Mouse (Mus musculus) thymus, postnatal 0 days (tissue): Measurements from ENCODE around the gene Unc93a. TPM values are rescaled to one million over a fixed set of nuclear protein-coding genes. Genes with fewer than 3 reads are reported as not detected.
"Not testable (repeated sequence)": the region's sequence is repeated elsewhere in the genome, so short reads cannot be mapped to it uniquely, and the experiment has no call there.

Source experiments
- DNase-seq: peaks from one replicate; pipeline ENCODE4 v3.0.0-alpha.2; 2015; ENCODE audit warnings: low spot score
- polyA plus RNA-seq: library from polyadenylated mRNA; unstranded; fragments of >200 nt; fragmentation: Nextera tagmentation; extraction: Ambion mirVana; gene quantifications from 2 replicates; pipeline ENCODE4 v1.2.1, GENCODE M21; 2015

The Unc93a gene
- polyA plus RNA-seq, 1 experiment from 2014 or later, result 0.49 TPM

DNA sequence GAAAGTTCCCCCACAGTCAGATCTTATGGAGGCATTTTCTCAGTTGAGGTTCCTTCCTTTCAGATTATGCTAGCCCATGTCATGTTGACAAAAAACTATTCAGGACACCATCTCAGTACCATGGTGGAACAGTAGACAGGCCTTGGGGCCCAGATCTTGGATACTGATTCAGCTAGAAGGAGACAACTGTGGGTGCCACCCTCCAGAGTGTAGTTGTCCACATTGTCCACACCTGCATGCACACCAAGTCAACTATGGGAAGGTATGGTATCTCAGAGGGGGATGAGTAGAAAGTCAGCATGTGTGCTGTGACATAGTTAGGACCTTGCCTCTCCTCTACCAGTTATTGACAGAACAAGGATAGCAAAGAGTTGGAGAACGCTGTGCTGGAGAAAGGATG lies 40.1 kb downstream of the Unc93a start:
- not testable (repeated sequence) for DNase-seq

DNA sequence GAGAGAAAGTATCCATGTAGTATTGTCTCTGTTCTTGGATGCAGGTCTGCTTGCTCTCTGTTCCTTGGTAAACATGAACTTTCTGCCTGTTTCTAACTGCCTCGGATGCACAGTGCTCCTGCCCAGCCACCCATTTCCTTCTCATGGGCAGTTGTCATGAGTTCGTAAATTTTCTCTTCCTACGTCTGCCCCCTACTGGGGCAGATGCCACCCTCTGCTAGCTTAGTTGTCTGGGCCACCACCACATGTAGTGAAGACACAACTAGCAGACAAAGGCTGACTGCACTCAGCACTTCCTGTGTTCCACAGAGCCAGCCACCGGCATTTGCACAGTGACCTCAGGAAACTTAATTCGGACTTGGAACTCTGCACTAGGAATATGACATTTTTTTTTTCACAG lies 62.4 kb downstream of the Unc93a start:
- not testable (repeated sequence) for DNase-seq

DNA sequence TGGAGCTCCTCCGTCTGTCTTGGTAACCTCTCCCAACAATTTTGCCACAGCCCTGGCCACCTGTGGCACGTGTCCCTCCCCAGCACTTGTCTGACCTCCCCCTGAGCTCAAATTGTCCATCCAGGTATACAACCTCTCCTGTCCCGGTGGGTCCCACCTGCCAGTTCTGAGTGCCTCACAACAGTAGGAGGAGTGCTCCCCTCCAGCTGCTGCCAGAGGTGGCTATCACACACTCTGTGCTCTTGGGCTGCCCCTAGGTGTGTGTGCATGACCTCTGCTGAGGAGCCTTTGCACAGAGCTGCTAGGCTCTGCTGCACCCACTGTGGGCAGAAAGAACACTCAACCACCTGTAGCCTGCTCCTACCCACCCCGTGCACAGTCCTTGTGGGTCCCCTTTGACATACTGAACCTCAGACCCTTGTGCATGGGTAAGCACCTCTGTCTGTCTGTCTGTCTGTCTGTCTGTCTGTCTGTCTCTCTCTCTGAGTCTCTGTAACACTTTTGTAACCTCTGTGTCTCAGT lies 63.7 kb downstream of the Unc93a start:
- not testable (repeated sequence) for DNase-seq

DNA sequence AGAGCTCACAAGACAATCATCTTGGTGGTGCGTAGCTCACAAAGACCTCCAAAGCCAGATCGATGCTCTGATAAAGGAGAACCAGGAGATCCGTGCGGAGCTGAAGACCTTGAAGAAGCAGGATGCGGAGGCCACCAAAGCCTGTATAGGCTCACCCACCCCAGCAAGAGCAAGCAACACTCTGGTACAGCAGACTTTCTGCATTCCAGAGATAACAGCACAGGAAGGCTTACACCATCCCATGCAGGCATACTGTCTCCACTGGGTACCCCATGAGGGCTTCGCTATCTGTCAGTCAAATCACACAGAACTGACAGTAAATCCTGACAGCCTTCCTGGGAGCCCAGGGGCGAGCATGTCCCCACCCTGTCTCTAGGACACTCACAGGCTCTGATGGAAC lies 68.7 kb downstream of the Unc93a start:
- DNase-seq, result not testable (repeated sequence)

DNA sequence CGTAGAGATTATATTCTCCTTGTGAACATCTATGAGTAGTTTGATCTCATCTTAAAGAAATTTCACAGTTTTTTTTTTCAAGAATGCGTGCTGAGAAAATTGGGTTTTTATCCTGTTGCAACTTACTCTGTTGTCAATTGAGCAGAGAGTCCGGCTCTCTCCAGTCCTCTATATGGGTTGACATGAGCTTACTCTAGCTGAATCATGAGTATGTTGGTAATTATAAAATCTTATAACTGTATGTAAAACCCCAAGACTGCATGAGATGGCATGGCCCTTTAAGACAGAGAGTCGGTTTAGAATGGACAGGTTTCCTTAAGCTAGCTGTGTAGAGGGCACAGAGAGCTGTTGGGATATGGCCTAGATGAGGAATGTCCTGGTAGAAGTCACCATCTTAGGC lies 70.8 kb downstream of the Unc93a start, which contains the start of gene Tcp10b:
TSS of gene Tcp10b (plus strand) at position 301 of the 400 bp plus-strand sequence.
- DNase-seq, result not testable (repeated sequence)

Other genes with a start within 250 kb of the Unc93a start
- 1.7 and 2.0 TPM in 2 replicates for gene Pnldc1, start 221.6 kb downstream of the Unc93a start, polyA plus RNA-seq
- gene Tcp1, start 216.1 kb downstream of the Unc93a start, polyA plus RNA-seq, result 409 and 414 TPM in 2 replicates
- gene Mrpl18, start 215.5 kb downstream of the Unc93a start, polyA plus RNA-seq, result 218 and 237 TPM in 2 replicates
- 0.59 and 0.81 TPM in 2 replicates for gene Acat3, start 191.2 kb downstream of the Unc93a start, polyA plus RNA-seq
- 67.7 and 69.2 TPM in 2 replicates for gene Acat2, start 171.1 kb downstream of the Unc93a start, polyA plus RNA-seq
- 185 and 210 TPM in 2 replicates for gene Wtap, start 137.6 kb downstream of the Unc93a start, polyA plus RNA-seq
- gene Sod2, start 125.0 kb downstream of the Unc93a start, polyA plus RNA-seq, result 133 and 143 TPM in 2 replicates
- 0.16 TPM in 1 of 2 replicates, not detected in the other for gene Gpr31b, start 79.5 kb downstream of the Unc93a start, polyA plus RNA-seq
- gene Tcp10b, start 70.7 kb downstream of the Unc93a start, polyA plus RNA-seq, result 0.21 TPM in 1 of 2 replicates, not detected in the other
- gene Smok2a, start 89.4 kb upstream of the Unc93a start, polyA plus RNA-seq, result not detected in 2 replicates
- not detected in 2 replicates for gene Smok2b, start 98.4 kb upstream of the Unc93a start, polyA plus RNA-seq
- gene Tcp10c, start 222.8 kb upstream of the Unc93a start, polyA plus RNA-seq, result not detected in 2 replicates